Mouse (Mus musculus) cerebellum, postnatal 14 days (tissue): ENCODE data around the gene Gm2115.

Experiments
- DNase-seq, 2 experiments: peaks; one replicate each; pipeline ENCODE4 v3.0.0; 2021; ENCODE audit warnings: mixed read lengths in 2 of 2

Gm2115 gene

GRCm38 (mm10) chr7:84528796-84529533, at the start of gene Gm2115:
Gene Gm2115 (plus strand): TSS chr7:84528954.
- peak; percentile 64 to 74 for DNase-seq

- no peak for DNase-seq
Observed at GRCm38 (mm10) chr7:84483447-84484407, 45.0 kb upstream of the Gm2115 start.

- no peak for DNase-seq
Observed at GRCm38 (mm10) chr7:84486485-84486884, 42.3 kb upstream of the Gm2115 start.

GRCm38 (mm10) chr7:84503163-84503562, 25.6 kb upstream of the Gm2115 start:
- no peak for DNase-seq

GRCm38 (mm10) chr7:84518533-84519198, 10.1 kb upstream of the Gm2115 start:
- DNase-seq, result no peak

GRCm38 (mm10) chr7:84521329-84521728, 7.4 kb upstream of the Gm2115 start:
- DNase-seq, result no peak

- DNase-seq, result peak; percentile 9 to 11
Observed at GRCm38 (mm10) chr7:84522426-84522825, 6.3 kb upstream of the Gm2115 start.

- no peak for DNase-seq
Observed at GRCm38 (mm10) chr7:84526171-84526570, 2.6 kb upstream of the Gm2115 start.

- DNase-seq, result no peak
Observed at GRCm38 (mm10) chr7:84532795-84533194, 4.0 kb downstream of the Gm2115 start.

- DNase-seq, result no peak
Observed at GRCm38 (mm10) chr7:84534632-84535031, 5.9 kb downstream of the Gm2115 start.

GRCm38 (mm10) chr7:84544946-84545345, 16.2 kb downstream of the Gm2115 start:
- DNase-seq, result no peak

GRCm38 (mm10) chr7:84546667-84547066, 17.9 kb downstream of the Gm2115 start:
- DNase-seq, result no peak

GRCm38 (mm10) chr7:84551472-84551871, 22.7 kb downstream of the Gm2115 start:
- DNase-seq, result no peak

GRCm38 (mm10) chr7:84555294-84555693, 26.5 kb downstream of the Gm2115 start:
- DNase-seq, result no peak

GRCm38 (mm10) chr7:84557332-84557731, 28.6 kb downstream of the Gm2115 start:
- DNase-seq, result no peak

GRCm38 (mm10) chr7:84560500-84560899, 31.7 kb downstream of the Gm2115 start:
- DNase-seq, result no peak

GRCm38 (mm10) chr7:84564236-84564635, 35.5 kb downstream of the Gm2115 start:
- DNase-seq, result peak; percentile 65 to 70

GRCm38 (mm10) chr7:84566200-84566599, 37.4 kb downstream of the Gm2115 start:
- no peak for DNase-seq

- peak in 1 of 2 experiments; percentile 2 for DNase-seq
Observed at GRCm38 (mm10) chr7:84577034-84577433, 48.3 kb downstream of the Gm2115 start.

GRCm38 (mm10) chr7:84578841-84579240, 50.1 kb downstream of the Gm2115 start:
- peak; percentile 46 to 62 for DNase-seq

GRCm38 (mm10) chr7:84579769-84580168, 51.0 kb downstream of the Gm2115 start:
- DNase-seq, result no peak

- DNase-seq, result no peak
Observed at GRCm38 (mm10) chr7:84585086-84585485, 56.3 kb downstream of the Gm2115 start.
